Mouse (Mus musculus) thymus, adult 2 months (tissue): Measurements from ENCODE around the gene Zfand2a. TPM values are rescaled to one million over a fixed set of nuclear protein-coding genes. Genes with fewer than 3 reads are reported as not detected.

Experiments used
- DNase-seq: peaks from one replicate; pipeline ENCODE4 v3.0.0; 2021
- H3K27ac ChIP-seq: fragments of 200-500 bp; 2 replicates; pipeline ENCODE4 v1.5.1; 2012; ENCODE audit warnings: low read length, control low read depth; ENCODE audit not compliant: control insufficient read depth, insufficient read depth
- H3K27me3 ChIP-seq: fragments of 200-500 bp; 2 replicates; pipeline ENCODE4 v1.6.1; 2012; ENCODE audit warnings: mild to moderate bottlenecking, low read length, moderate library complexity, mixed read lengths; ENCODE audit not compliant: control insufficient read depth, insufficient read depth
- H3K36me3 ChIP-seq: fragments of 200-500 bp; 2 replicates; pipeline ENCODE4 v1.6.1; 2012; ENCODE audit warnings: mild to moderate bottlenecking, low read length, moderate library complexity; ENCODE audit not compliant: control insufficient read depth, insufficient read depth
- H3K4me1 ChIP-seq: fragments of 200-500 bp; replicated peaks from 2 replicates; pipeline ENCODE4 v1.6.1; 2012; ENCODE audit warnings: low read length; ENCODE audit not compliant: control insufficient read depth, insufficient read depth
- H3K4me3 ChIP-seq: fragments of 200-500 bp; 2 replicates; pipeline ENCODE4 v1.5.1; 2012; ENCODE audit warnings: mild to moderate bottlenecking, low read length, control low read depth, moderate library complexity; ENCODE audit not compliant: control insufficient read depth, insufficient read depth
- CTCF ChIP-seq: fragments of 200-500 bp; IDR thresholded peaks from 2 replicates; pipeline ENCODE4 v1.5.1; 2012; ENCODE audit warnings: mild to moderate bottlenecking, control low read depth, low read length, moderate library complexity, borderline replicate concordance; ENCODE audit not compliant: control insufficient read depth, poor library complexity, insufficient read depth; ENCODE audit errors: extremely low read depth
- POLR2A ChIP-seq: fragments of 200-500 bp; IDR thresholded peaks from 2 replicates; pipeline ENCODE4 v1.6.1; 2012; ENCODE audit warnings: mild to moderate bottlenecking, low read length, control low read depth, moderate library complexity; ENCODE audit not compliant: control insufficient read depth, poor library complexity, insufficient read depth; ENCODE audit errors: extremely low read depth
- WGBS: fragments of 180-500 bp; shearing (Covaris S2); methylation state at CpG from one replicate; pipeline ENCODE4 v1.1.7; 2018; 5-methylcytosine and 5-hydroxymethylcytosine counted together
- polyA plus RNA-seq: library from polyadenylated mRNA; depleted of rRNA; stranded (reverse); fragments of >200 nt; gene quantifications from 2 replicates; pipeline ENCODE4 v1.2.3, GENCODE M21; 2012; rRNA removed

The Zfand2a gene
- polyA plus RNA-seq, 1 experiment: 15.9 TPM

DNA sequence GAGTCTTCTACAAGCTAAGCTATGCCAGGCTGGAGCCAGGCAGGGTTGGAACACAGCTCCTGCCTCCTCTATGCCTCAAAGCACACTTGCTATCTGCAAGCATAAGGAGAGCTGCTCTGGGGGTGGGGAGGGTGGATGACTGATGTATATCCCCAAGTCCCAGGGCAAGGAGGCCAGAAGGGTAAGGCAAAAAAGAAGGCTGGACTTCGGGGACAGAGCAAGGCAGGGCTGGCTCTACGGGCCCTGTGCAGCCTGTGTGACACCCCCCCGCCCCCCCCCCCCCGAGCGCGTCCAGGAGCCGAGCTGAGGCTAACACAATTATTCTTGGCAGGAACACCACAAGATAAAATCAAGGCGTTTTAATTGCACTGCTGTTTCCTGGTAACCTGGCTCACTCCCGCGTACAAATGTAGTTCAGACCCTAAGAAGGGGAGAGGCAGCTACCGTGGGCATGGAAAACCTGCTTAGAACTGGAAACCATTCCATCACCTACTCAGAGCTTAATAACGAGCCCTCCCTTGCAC is 54.5 kb downstream of the Zfand2a start:
- H3K36me3 ChIP-seq: no peaks in the 10 kb centered on the region
- 37% methylated on average over 12 of the region's 12 CpGs for WGBS
- no peak for DNase-seq
- H3K4me1 ChIP-seq: peaks cover 5% of the 10 kb centered on the region; the same call in 1 of the 2 replicates
- H3K27ac ChIP-seq: no peak overlapping the region
- no peak overlapping the region for H3K4me3 ChIP-seq
- H3K27me3 ChIP-seq: no peaks in the 10 kb centered on the region
- no peak for TF ChIP-seq CTCF
- no peak for TF ChIP-seq POLR2A

DNA sequence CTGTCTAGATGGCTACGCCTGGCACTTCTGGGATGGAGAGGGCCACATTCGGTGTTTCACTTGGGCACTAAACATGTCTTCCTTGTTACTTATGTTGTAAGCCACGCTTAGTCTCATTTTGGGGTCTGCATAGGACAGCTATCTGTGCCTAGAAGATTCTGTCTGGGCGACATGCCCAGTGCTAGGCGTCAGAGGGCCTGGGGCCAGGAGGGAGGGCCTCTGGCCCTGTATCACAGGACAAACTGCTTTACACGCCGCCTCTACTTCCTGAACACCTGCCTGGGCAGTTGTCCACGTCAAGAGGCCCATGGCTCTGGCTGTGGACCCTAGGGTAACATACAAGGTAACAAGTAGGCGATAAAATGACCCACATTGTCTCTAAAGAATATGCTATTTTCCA is 56.4 kb downstream of the Zfand2a start:
- TF ChIP-seq CTCF: no peak
- no peak for TF ChIP-seq POLR2A
- no peaks in the 10 kb centered on the region for H3K36me3 ChIP-seq
- H3K27ac ChIP-seq: no peak overlapping the region
- DNase-seq: no peak
- no peak overlapping the region for H3K4me3 ChIP-seq
- H3K4me1 ChIP-seq: peaks cover 5% of the 10 kb centered on the region; the same call in 1 of the 2 replicates
- 93% methylated on average over 9 of the region's 9 CpGs for WGBS
- no peaks in the 10 kb centered on the region for H3K27me3 ChIP-seq

DNA sequence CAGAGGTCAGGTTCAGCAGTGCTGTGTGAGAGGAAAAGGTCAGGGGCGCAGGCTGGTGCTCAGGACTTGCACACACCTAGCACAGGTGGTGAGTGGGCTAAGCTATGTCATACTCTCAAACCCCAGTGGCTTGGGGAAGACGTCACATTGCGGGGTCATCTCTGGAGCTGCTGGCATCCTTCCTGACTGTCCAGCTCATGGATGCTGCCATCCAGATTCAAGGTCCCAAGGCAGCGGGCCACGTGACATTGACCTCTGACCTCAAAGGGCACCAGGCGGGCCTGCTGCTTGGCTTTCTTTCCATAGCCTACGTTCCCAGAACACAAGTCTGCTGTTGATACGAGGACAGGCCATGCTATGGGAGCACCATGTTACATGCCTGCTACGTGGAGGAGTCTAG is 57.3 kb downstream of the Zfand2a start:
- peaks cover 6% of the 10 kb centered on the region for H3K4me1 ChIP-seq
- no peak overlapping the region for H3K4me3 ChIP-seq
- H3K27ac ChIP-seq: no peak overlapping the region
- TF ChIP-seq POLR2A (no peak), CTCF (no peak)
- WGBS: 95% methylated on average over 9 of the region's 9 CpGs
- DNase-seq: no peak
- no peaks in the 10 kb centered on the region for H3K27me3 ChIP-seq
- H3K36me3 ChIP-seq: no peaks in the 10 kb centered on the region

DNA sequence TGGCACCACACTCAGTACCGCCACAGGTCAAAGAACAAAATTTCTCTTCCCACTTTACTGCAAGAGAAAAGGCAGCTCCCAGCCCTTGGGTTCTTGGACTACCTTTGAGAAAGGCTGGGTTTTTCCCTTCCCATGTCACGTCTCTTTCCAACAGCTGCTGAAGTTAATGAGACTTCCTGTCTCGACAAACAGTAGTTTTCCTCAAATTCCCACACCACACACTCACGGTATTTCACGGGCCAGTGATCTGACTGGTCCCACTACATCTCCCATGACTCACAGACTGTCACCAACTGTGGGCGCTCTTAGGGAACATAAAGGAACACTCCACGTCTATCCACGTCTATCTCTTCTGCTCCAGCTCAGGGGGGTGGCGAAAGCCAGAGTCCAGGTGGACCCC is 59.2 kb downstream of the Zfand2a start:
- 89% methylated on average over 9 of the region's 9 CpGs for WGBS
- no peak for DNase-seq
- TF ChIP-seq POLR2A (no peak), CTCF (no peak)
- peaks cover 19% of the 10 kb centered on the region for H3K4me1 ChIP-seq
- no peak overlapping the region for H3K4me3 ChIP-seq
- H3K27me3 ChIP-seq: no peaks in the 10 kb centered on the region
- no peaks in the 10 kb centered on the region for H3K36me3 ChIP-seq
- no peak overlapping the region for H3K27ac ChIP-seq

DNA sequence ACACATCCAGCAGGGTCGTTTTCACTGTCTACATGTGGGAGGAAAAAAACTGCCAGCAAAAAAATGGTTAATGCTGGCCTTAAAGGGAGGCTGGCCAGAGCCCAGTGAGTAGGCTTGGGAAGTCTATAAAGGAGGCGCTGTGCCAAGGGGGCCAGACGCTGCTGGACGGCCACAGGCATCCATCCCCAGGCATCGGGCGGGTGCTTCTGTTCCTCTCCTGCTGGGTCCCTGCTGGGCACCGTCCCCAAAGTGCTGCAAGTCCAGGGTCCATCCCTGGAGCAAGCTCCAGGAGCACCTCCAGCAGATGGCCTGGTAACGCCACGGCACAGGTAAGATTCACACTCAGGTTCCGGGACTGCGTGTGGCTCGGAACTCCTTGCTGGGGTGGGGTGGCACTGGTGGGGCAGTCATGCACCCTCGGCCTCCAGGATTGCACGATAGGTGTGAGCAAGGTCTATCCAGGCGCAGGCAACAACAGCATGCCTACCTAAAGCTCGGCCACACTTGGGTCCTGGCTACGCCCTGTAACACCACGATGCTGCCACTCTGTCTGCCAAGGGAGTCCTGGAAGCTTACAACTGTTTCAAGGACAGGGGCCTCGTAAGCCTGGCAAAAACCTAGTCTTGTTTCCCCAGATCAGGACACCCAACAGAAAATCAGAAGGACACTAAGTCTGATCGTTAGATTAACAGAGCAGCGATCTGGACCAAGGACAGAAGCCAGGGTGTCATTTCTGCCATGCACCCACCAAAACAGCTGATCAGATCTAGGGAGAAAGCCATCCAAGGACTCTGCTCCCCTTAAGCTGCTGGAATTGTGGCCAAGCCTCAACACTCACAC is 61.1 kb downstream of the Zfand2a start, which contains the start of gene Gper1:
Gene Gper1, plus strand, starts transcription at position 126 of the 840 bp plus-strand sequence.
- DNase-seq: no peak
- Histone ChIP-seq H3K27me3 (no peaks in the 10 kb centered on the region), H3K27ac (no peak within 1 kb of the TSS; the same call in 1 of the 2 replicates), H3K36me3 (no peaks in the 10 kb centered on the region), H3K4me3 (no peak within 1 kb of the TSS), H3K4me1 (peaks cover 34% of the 10 kb centered on the region)
- TF ChIP-seq POLR2A (no peak), CTCF (no peak)
- 97% methylated on average over 21 of the region's 21 CpGs for WGBS

Other genes with a start within 250 kb of the Zfand2a start
- 186 and 252 TPM in 2 replicates for gene Get4, start 232.2 kb downstream of the Zfand2a start, polyA plus RNA-seq
- 13.1 and 15.5 TPM in 2 replicates for gene Adap1, start 158.9 kb downstream of the Zfand2a start, polyA plus RNA-seq
- gene Cox19, start 133.1 kb downstream of the Zfand2a start, polyA plus RNA-seq: 84.7 and 99.2 TPM in 2 replicates
- 0.20 and 1.2 TPM in 2 replicates for gene Cyp2w1, start 131.9 kb downstream of the Zfand2a start, polyA plus RNA-seq
- gene Gpr146, start 106.9 kb downstream of the Zfand2a start, polyA plus RNA-seq: 33.9 and 40.1 TPM in 2 replicates
- 1.5 and 2.1 TPM in 2 replicates for gene C130050O18Rik, start 79.3 kb downstream of the Zfand2a start, polyA plus RNA-seq
- 1.5 and 2.1 TPM in 2 replicates for gene Gper1, start 61.4 kb downstream of the Zfand2a start, polyA plus RNA-seq
- 7.5 and 8.2 TPM in 2 replicates for gene 3110082I17Rik, start 24.0 kb downstream of the Zfand2a start, polyA plus RNA-seq
- 0.24 and 0.26 TPM in 2 replicates for gene Uncx, start 58.9 kb upstream of the Zfand2a start, polyA plus RNA-seq